Mouse (Mus musculus) layer of hippocampus, postnatal 10 days (tissue): ENCODE data around the gene Anapc4. TPM values are rescaled to one million over a fixed set of nuclear protein-coding genes. Genes with fewer than 3 reads are reported as not detected.

Source experiments
- total RNA-seq, 2 experiments: library from RNA; stranded (reverse); gene quantifications; 2 replicates each; pipeline ENCODE4 v1.2.3; 2021

Gene Anapc4
- total RNA-seq, 2 experiments from 2014 or later = 90.7 to 92.6 TPM

Other genes starting within 250 kb of the Anapc4 start
- gene Sepsecs, start 164.3 kb upstream of the Anapc4 start, total RNA-seq = 10 to 100 TPM; 10.0 to 10.6 TPM
- 1 to 10 TPM; 3.0 to 4.9 TPM for gene Pi4k2b, start 92.4 kb upstream of the Anapc4 start, total RNA-seq
- 1 to 10 TPM; 9.4 to 9.8 TPM for gene Zcchc4, start 58.6 kb upstream of the Anapc4 start, total RNA-seq
- gene Slc34a2, start 204.1 kb downstream of the Anapc4 start, total RNA-seq = under 1 TPM in 1 of 2 experiments, not detected in 1; 0.25 TPM